Mouse (Mus musculus): ENCODE data around the gene B3gnt6. TPM values are rescaled to one million over a fixed set of nuclear protein-coding genes. Genes with fewer than 3 reads are reported as not detected.

B3gnt6 gene
- total and polyA plus RNA-seq, 2 experiments from 2014 or later, result 1.3 to 2.0 TPM

DNA sequence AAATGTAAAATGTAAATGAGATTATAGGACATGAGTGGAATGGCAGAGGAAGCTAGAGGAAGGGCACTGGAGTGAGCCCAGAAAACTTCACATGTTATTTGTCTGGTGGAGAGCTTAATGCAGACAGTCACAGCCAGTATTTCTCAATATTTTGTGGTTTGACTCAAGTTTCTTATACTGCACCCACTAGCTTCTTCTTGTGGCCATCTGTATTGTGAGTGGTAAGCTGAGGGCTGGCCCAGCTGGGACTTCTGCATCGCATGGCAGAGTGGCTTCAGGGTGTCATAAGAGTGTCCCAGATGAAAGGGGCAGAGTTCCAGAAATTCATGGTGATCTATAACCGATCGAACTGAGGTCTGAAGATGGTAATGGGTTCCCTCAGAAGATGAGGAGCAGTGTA lies 1.1 kb upstream of the B3gnt6 start:
- DNase-seq (ENCODE audit: low spot score) (no peak), ATAC-seq (ENCODE audit: low FRiP score) (no peak)
- Histone ChIP-seq H3K4me1 (ENCODE audit: insufficient read depth, low read length) (no peaks in the 10 kb centered on the region), H3K27ac (ENCODE audit: low read depth, low read length) (no peak overlapping the region), H3K4me3 (ENCODE audit: low read depth, low read length) (no peak overlapping the region), H3K36me3 (ENCODE audit: insufficient read depth, low read length) (no peaks in the 10 kb centered on the region), H3K4me2 (ENCODE audit: low read depth, low read length, poor library complexity, severe bottlenecking) (no peak overlapping the region), H3K9me3 (ENCODE audit: low read length) (no peaks in the 10 kb centered on the region), H3K9ac (replicated peaks; ENCODE audit: low read length, poor library complexity, severe bottlenecking) (no peak overlapping the region), H3K27me3 (ENCODE audit: insufficient read depth, low read length) (peaks cover 15% of the 10 kb centered on the region)
- 93% methylated on average over 3 of the region's 3 CpGs for WGBS
- TF ChIP-seq CTCF (IDR thresholded peaks at IDR 0.05), result no peak

GRCm38 (mm10) chr7:98195151-98195801 lies 4.0 kb downstream of the B3gnt6 start:
- Histone ChIP-seq H3K27ac (ENCODE audit: low read depth, low read length) (no peak overlapping the region), H3K4me3 (ENCODE audit: low read depth, low read length) (no peak overlapping the region), H3K4me2 (ENCODE audit: low read depth, low read length, poor library complexity, severe bottlenecking) (no peak overlapping the region), H3K36me3 (ENCODE audit: insufficient read depth, low read length) (no peaks in the 10 kb centered on the region), H3K4me1 (ENCODE audit: insufficient read depth, low read length) (0 out of 2 replicates have a peak, but pooled peaks cover 7% of the 10 kb centered on the region), H3K9me3 (ENCODE audit: low read length) (no peaks in the 10 kb centered on the region), H3K9ac (replicated peaks; ENCODE audit: low read length, poor library complexity, severe bottlenecking) (no peak overlapping the region), H3K27me3 (ENCODE audit: insufficient read depth, low read length) (peaks cover 36% of the 10 kb centered on the region)
- DNase-seq (ENCODE audit: low spot score) (no peak), ATAC-seq (ENCODE audit: low FRiP score) (no peak)
- TF ChIP-seq CTCF (IDR thresholded peaks at IDR 0.05), result no peak
- WGBS, result 59% methylated on average over 10 of the region's 10 CpGs

- WGBS, result 2% methylated on average over 61 of the region's 61 CpGs
- Histone ChIP-seq H3K36me3 (ENCODE audit: insufficient read depth, low read length) (no peaks in the 10 kb centered on the region), H3K27me3 (ENCODE audit: insufficient read depth, low read length) (peaks cover 42% of the 10 kb centered on the region), H3K27ac (ENCODE audit: low read depth, low read length) (no peak overlapping the region), H3K4me3 (ENCODE audit: low read depth, low read length) (peak overlapping the region; percentile 40), H3K9ac (replicated peaks; ENCODE audit: low read length, poor library complexity, severe bottlenecking) (peak overlapping the region; percentile 29), H3K4me2 (ENCODE audit: low read depth, low read length, poor library complexity, severe bottlenecking) (peak overlapping the region; percentile 85), H3K9me3 (ENCODE audit: low read length) (no peaks in the 10 kb centered on the region), H3K4me1 (ENCODE audit: insufficient read depth, low read length) (0 out of 2 replicates have a peak, but pooled peaks cover 7% of the 10 kb centered on the region)
- TF ChIP-seq CTCF (IDR thresholded peaks at IDR 0.05), result no peak
- ATAC-seq (ENCODE audit: low FRiP score), result peak; percentile 71
- DNase-seq (ENCODE audit: low spot score), result peak; percentile 32
Observed at GRCm38 (mm10) chr7:98194026-98194792, 5.1 kb downstream of the B3gnt6 start.

GRCm38 (mm10) chr7:98193515-98194025 lies 5.7 kb downstream of the B3gnt6 start:
- ATAC-seq (ENCODE audit: low FRiP score) (peak; percentile 73), DNase-seq (ENCODE audit: low spot score) (peak; percentile 60)
- H3K9ac ChIP-seq (replicated peaks; ENCODE audit: low read length, poor library complexity, severe bottlenecking), result peak overlapping the region; percentile 29
- no peak overlapping the region for H3K27ac ChIP-seq (ENCODE audit: low read depth, low read length)
- no peaks in the 10 kb centered on the region for H3K36me3 ChIP-seq (ENCODE audit: insufficient read depth, low read length)
- no peaks in the 10 kb centered on the region for H3K9me3 ChIP-seq (ENCODE audit: low read length)
- H3K4me3 ChIP-seq (ENCODE audit: low read depth, low read length), result peak overlapping the region; percentile 40
- H3K27me3 ChIP-seq (ENCODE audit: insufficient read depth, low read length), result peaks cover 42% of the 10 kb centered on the region
- WGBS, result 2% methylated on average over 36 of the region's 36 CpGs
- TF ChIP-seq CTCF (IDR thresholded peaks at IDR 0.05), result peak; percentile 67
- peak overlapping the region; percentile 85 for H3K4me2 ChIP-seq (ENCODE audit: low read depth, low read length, poor library complexity, severe bottlenecking)
- H3K4me1 ChIP-seq (ENCODE audit: insufficient read depth, low read length), result 0 out of 2 replicates have a peak, but pooled peaks cover 7% of the 10 kb centered on the region

- DNase-seq (ENCODE audit: low spot score) (no peak), ATAC-seq (ENCODE audit: low FRiP score) (no peak)
- Histone ChIP-seq H3K4me3 (ENCODE audit: low read depth, low read length) (no peak overlapping the region), H3K27me3 (ENCODE audit: insufficient read depth, low read length) (peaks cover 40% of the 10 kb centered on the region), H3K27ac (ENCODE audit: low read depth, low read length) (no peak overlapping the region), H3K9me3 (ENCODE audit: low read length) (no peaks in the 10 kb centered on the region), H3K4me2 (ENCODE audit: low read depth, low read length, poor library complexity, severe bottlenecking) (no peak overlapping the region), H3K9ac (replicated peaks; ENCODE audit: low read length, poor library complexity, severe bottlenecking) (no peak overlapping the region), H3K4me1 (ENCODE audit: insufficient read depth, low read length) (0 out of 2 replicates have a peak, but pooled peaks cover 7% of the 10 kb centered on the region), H3K36me3 (ENCODE audit: insufficient read depth, low read length) (no peaks in the 10 kb centered on the region)
- 73% methylated on average over 17 of the region's 17 CpGs for WGBS
- TF ChIP-seq CTCF (IDR thresholded peaks at IDR 0.05), result peak; percentile 50
Observed at GRCm38 (mm10) chr7:98191571-98192250, 7.6 kb downstream of the B3gnt6 start.

Measured in midbrain, postnatal 0 days (tissue).